Mouse (Mus musculus): Measurements from ENCODE around the gene Sf3b1. TPM values are rescaled to one million over a fixed set of nuclear protein-coding genes. Genes with fewer than 3 reads are reported as not detected.
"Not testable (repeated sequence)": the region's sequence is repeated elsewhere in the genome, so short reads cannot be mapped to it uniquely, and the experiment has no call there.

Gene Sf3b1
- polyA plus RNA-seq, 1 experiment: 113 TPM

GRCm38 (mm10) chr1:55025656-55026430, 1.4 kb downstream of the Sf3b1 start:
- Histone ChIP-seq H3K27ac (ENCODE audit: control insufficient read depth, insufficient read depth, low read depth, low read length, poor library complexity) (peak overlapping the region; percentile 49; the same call in 1 of the 2 replicates), H3K4me1 (ENCODE audit: control insufficient read depth, insufficient read depth, low read length) (peaks cover 4% of the 10 kb centered on the region; the same call in 1 of the 2 replicates), H3K4me3 (replicated peaks; ENCODE audit: control insufficient read depth, low read depth, low read length) (peak overlapping the region; percentile 93)
- TF ChIP-seq CTCF (IDR thresholded peaks at IDR 0.05; ENCODE audit: control insufficient read depth, insufficient read depth, low read length) (no peak), POLR2A (IDR thresholded peaks at IDR 0.05; ENCODE audit: borderline replicate concordance, control insufficient read depth, low read depth, low read length) (no peak)
- WGBS: under 1% methylated on average over 10 of the region's 10 CpGs

- H3K4me1 ChIP-seq (ENCODE audit: control insufficient read depth, insufficient read depth, low read length): peaks cover 1% of the 10 kb centered on the region; the same call in 1 of the 2 replicates
- TF ChIP-seq POLR2A (IDR thresholded peaks at IDR 0.05; ENCODE audit: borderline replicate concordance, control insufficient read depth, low read depth, low read length): no peak
- no peak for TF ChIP-seq CTCF (IDR thresholded peaks at IDR 0.05; ENCODE audit: control insufficient read depth, insufficient read depth, low read length)
- H3K27ac ChIP-seq (ENCODE audit: control insufficient read depth, insufficient read depth, low read depth, low read length, poor library complexity): no peak overlapping the region
- no peak overlapping the region for H3K4me3 ChIP-seq (replicated peaks; ENCODE audit: control insufficient read depth, low read depth, low read length)
Measured at GRCm38 (mm10) chr1:55021907-55022306, 5.4 kb downstream of the Sf3b1 start.

DNA sequence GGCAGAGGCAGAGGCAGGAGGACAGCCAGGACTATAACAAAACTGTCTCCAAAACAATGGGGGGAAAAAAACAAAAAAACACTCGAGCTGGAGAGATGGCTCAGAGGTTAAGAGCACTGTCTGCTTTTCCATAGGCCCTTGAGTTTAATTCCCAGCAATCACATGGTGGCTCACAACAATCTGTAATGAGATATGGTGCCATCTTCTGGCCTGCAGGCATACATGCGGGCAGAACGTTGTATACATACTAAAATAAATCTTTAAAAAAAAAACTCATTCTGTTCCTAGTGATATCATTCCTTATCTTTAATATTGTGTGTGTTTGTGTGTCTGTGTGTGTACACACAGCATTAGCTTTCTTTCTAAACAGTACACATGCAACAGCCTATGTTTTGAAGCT, 14.8 kb downstream of the Sf3b1 start:
- Histone ChIP-seq H3K4me1 (ENCODE audit: control insufficient read depth, insufficient read depth, low read length) (no peaks in the 10 kb centered on the region), H3K27ac (ENCODE audit: control insufficient read depth, insufficient read depth, low read depth, low read length, poor library complexity) (no peak overlapping the region), H3K4me3 (replicated peaks; ENCODE audit: control insufficient read depth, low read depth, low read length) (no peak overlapping the region)
- 38% methylated on average over 3 of the region's 3 CpGs for WGBS
- TF ChIP-seq POLR2A (IDR thresholded peaks at IDR 0.05; ENCODE audit: borderline replicate concordance, control insufficient read depth, low read depth, low read length) (no peak), CTCF (IDR thresholded peaks at IDR 0.05; ENCODE audit: control insufficient read depth, insufficient read depth, low read length) (no peak)

DNA sequence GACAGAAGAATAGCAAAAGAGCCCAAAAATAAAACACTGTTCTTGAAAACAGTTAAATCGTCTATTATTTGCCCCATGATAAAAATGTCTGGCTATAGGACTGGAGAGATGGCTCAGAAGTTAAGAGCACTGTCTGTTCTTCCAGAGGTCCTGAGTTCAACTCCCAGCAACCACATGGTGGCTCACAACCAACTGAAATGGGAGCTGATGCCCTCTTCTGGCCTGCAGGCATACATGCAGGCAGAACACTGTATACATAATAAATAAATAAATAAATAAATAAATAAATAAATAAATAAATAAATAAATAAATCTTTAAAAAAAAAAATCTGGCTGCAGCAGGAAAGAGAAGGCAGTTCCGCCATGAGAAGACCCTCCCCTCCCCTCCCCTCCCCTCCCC, 19.0 kb downstream of the Sf3b1 start:
- 81% methylated on average over 2 of the region's 2 CpGs for WGBS
- not testable (repeated sequence) for H3K4me1 ChIP-seq (ENCODE audit: control insufficient read depth, insufficient read depth, low read length); H3K4me3 ChIP-seq (replicated peaks; ENCODE audit: control insufficient read depth, low read depth, low read length); H3K27ac ChIP-seq (ENCODE audit: control insufficient read depth, insufficient read depth, low read depth, low read length, poor library complexity)

- WGBS: 67% methylated on average over 5 of the region's 5 CpGs
Measured at GRCm38 (mm10) chr1:54993581-54993980, 33.7 kb downstream of the Sf3b1 start.

GRCm38 (mm10) chr1:54986248-54986647, 41.0 kb downstream of the Sf3b1 start:
- WGBS: 92% methylated on average over 5 of the region's 5 CpGs
- TF ChIP-seq CTCF (IDR thresholded peaks at IDR 0.05; ENCODE audit: control insufficient read depth, insufficient read depth, low read length) (no peak), POLR2A (IDR thresholded peaks at IDR 0.05; ENCODE audit: borderline replicate concordance, control insufficient read depth, low read depth, low read length) (no peak)
- Histone ChIP-seq H3K4me3 (replicated peaks; ENCODE audit: control insufficient read depth, low read depth, low read length) (no peak overlapping the region), H3K4me1 (ENCODE audit: control insufficient read depth, insufficient read depth, low read length) (no peaks in the 10 kb centered on the region), H3K27ac (ENCODE audit: control insufficient read depth, insufficient read depth, low read depth, low read length, poor library complexity) (no peak overlapping the region)

More at GRCm38 (mm10) chr1:54993581-54993980, 33.7 kb downstream of the Sf3b1 start:
- Histone ChIP-seq H3K27ac (ENCODE audit: control insufficient read depth, insufficient read depth, low read depth, low read length, poor library complexity) (no peak overlapping the region), H3K4me1 (ENCODE audit: control insufficient read depth, insufficient read depth, low read length) (no peaks in the 10 kb centered on the region), H3K4me3 (replicated peaks; ENCODE audit: control insufficient read depth, low read depth, low read length) (no peak overlapping the region)
- TF ChIP-seq POLR2A (IDR thresholded peaks at IDR 0.05; ENCODE audit: borderline replicate concordance, control insufficient read depth, low read depth, low read length) (no peak), CTCF (IDR thresholded peaks at IDR 0.05; ENCODE audit: control insufficient read depth, insufficient read depth, low read length) (no peak)

GRCm38 (mm10) chr1:54985831-54986230, 41.5 kb downstream of the Sf3b1 start:
- no peaks in the 10 kb centered on the region for H3K4me1 ChIP-seq (ENCODE audit: control insufficient read depth, insufficient read depth, low read length)
- H3K27ac ChIP-seq (ENCODE audit: control insufficient read depth, insufficient read depth, low read depth, low read length, poor library complexity): no peak overlapping the region
- no peak overlapping the region for H3K4me3 ChIP-seq (replicated peaks; ENCODE audit: control insufficient read depth, low read depth, low read length)
- TF ChIP-seq CTCF (IDR thresholded peaks at IDR 0.05; ENCODE audit: control insufficient read depth, insufficient read depth, low read length): no peak
- no peak for TF ChIP-seq POLR2A (IDR thresholded peaks at IDR 0.05; ENCODE audit: borderline replicate concordance, control insufficient read depth, low read depth, low read length)
- 84% methylated on average over 3 of the region's 3 CpGs for WGBS

GRCm38 (mm10) chr1:54984154-54984553, 43.1 kb downstream of the Sf3b1 start:
- no peak for TF ChIP-seq POLR2A (IDR thresholded peaks at IDR 0.05; ENCODE audit: borderline replicate concordance, control insufficient read depth, low read depth, low read length)
- no peak for TF ChIP-seq CTCF (IDR thresholded peaks at IDR 0.05; ENCODE audit: control insufficient read depth, insufficient read depth, low read length)
- H3K4me1 ChIP-seq (ENCODE audit: control insufficient read depth, insufficient read depth, low read length): no peaks in the 10 kb centered on the region
- WGBS: 85% methylated on average over 7 of the region's 7 CpGs
- no peak overlapping the region for H3K4me3 ChIP-seq (replicated peaks; ENCODE audit: control insufficient read depth, low read depth, low read length)
- no peak overlapping the region for H3K27ac ChIP-seq (ENCODE audit: control insufficient read depth, insufficient read depth, low read depth, low read length, poor library complexity)

DNA sequence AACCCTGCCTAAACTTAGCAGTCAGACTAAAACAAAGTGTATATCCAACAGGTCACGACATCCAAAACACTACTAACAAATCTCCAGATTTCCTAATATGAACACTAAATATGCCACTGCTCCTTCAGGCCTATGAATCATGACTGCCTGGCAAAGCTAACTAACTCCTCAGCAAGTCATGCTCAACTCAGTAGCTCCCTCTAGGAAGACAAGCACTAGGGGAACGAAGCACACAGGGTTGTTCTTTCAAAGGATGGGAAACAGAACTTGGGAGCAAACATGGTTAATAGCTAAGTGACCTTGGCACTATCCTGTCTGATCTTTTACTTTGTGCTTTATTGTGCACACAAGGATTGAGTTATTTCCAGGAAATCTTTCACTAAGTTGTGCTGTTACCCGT, 43.9 kb downstream of the Sf3b1 start:
- Histone ChIP-seq H3K27ac (ENCODE audit: control insufficient read depth, insufficient read depth, low read depth, low read length, poor library complexity) (no peak overlapping the region), H3K4me3 (replicated peaks; ENCODE audit: control insufficient read depth, low read depth, low read length) (no peak overlapping the region), H3K4me1 (ENCODE audit: control insufficient read depth, insufficient read depth, low read length) (no peaks in the 10 kb centered on the region)
- TF ChIP-seq POLR2A (IDR thresholded peaks at IDR 0.05; ENCODE audit: borderline replicate concordance, control insufficient read depth, low read depth, low read length) (no peak), CTCF (IDR thresholded peaks at IDR 0.05; ENCODE audit: control insufficient read depth, insufficient read depth, low read length) (no peak)
- 61% methylated on average over 3 of the region's 3 CpGs for WGBS
